Mouse (Mus musculus) bone marrow, adult 2 months (tissue): Measurements from ENCODE around the gene Btbd35f2. TPM values are rescaled to one million over a fixed set of nuclear protein-coding genes. Genes with fewer than 3 reads are reported as not detected.
"Not testable (repeated sequence)": the region's sequence is repeated elsewhere in the genome, so short reads cannot be mapped to it uniquely, and the experiment has no call there.

ENCODE experiments used
- H3K27ac ChIP-seq: fragments of 200-500 bp; 2 replicates; pipeline ENCODE4 v1.5.1; 2012; ENCODE audit warnings: low read depth, mild to moderate bottlenecking, control low read depth, inconsistent platforms, low read length; ENCODE audit not compliant: control insufficient read depth, poor library complexity, insufficient read depth
- H3K4me1 ChIP-seq: fragments of 200-500 bp; 2 replicates; pipeline ENCODE4 v1.6.1; 2011; ENCODE audit warnings: low read length; ENCODE audit not compliant: control insufficient read depth, insufficient read depth
- H3K4me3 ChIP-seq: fragments of 200-500 bp; replicated peaks from 2 replicates; pipeline ENCODE3; 2011; ENCODE audit warnings: mild to moderate bottlenecking, low read depth, low read length, control low read depth; ENCODE audit not compliant: control insufficient read depth
- WGBS: fragments of 180-500 bp; shearing (Covaris S2); methylation state at CpG from one replicate; pipeline ENCODE4 v1.1.7; 2018; 5-methylcytosine and 5-hydroxymethylcytosine counted together
- polyA plus RNA-seq: library from polyadenylated mRNA; stranded (reverse); fragments of >200 nt; gene quantifications from 2 replicates; pipeline ENCODE4 v1.2.4, GENCODE M21; 2011; ENCODE audit warnings: low replicate concordance; ENCODE audit not compliant: missing spikeins, insufficient read depth, insufficient read length

Gene Btbd35f2
- not detected in 2 replicates for polyA plus RNA-seq

DNA sequence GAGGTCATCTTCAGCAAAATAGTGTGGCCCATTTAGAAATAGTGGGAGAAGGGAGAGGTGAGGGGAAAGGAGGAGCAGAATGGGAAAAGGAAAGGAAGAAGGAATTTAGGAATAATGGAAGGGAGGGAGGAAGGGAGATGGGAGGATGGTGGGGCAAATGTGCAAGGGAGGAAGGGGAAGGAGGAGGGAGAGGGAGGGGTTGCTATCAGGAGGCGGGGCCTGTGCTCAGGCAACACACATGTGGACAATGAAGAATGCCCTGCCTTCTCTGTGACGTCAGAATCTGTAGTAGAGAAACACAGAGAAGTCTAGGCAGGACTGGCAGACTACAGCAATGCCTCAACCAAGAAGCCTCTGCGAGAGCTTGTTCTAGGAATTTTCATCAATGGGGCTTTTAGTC, at the start of gene Btbd35f2:
Gene Btbd35f2 (plus strand): TSS at position 301 of the 400 bp plus-strand sequence.
- H3K27ac ChIP-seq, H3K4me1 ChIP-seq, H3K4me3 ChIP-seq: not testable (repeated sequence)
- no CpG with 5 or more reads among the region's 3 CpGs for WGBS

Other genes with a start within 250 kb of the Btbd35f2 start
- gene Btbd35f22, start 230.6 kb upstream of the Btbd35f2 start, polyA plus RNA-seq: not detected in 2 replicates